Mouse (Mus musculus) forebrain, embryonic 12.5 days (tissue): ENCODE results near the gene Spdye4a. TPM values are rescaled to one million over a fixed set of nuclear protein-coding genes. Genes with fewer than 3 reads are reported as not detected.
"Not testable (repeated sequence)": the region's sequence is repeated elsewhere in the genome, so short reads cannot be mapped to it uniquely, and the experiment has no call there.

ENCODE experiments used
- ATAC-seq: fragments of 200-750 bp; cut with Nextera tagmentation; 2 replicates; pipeline ENCODE4 v1.8.0; 2017; ENCODE audit warnings: moderate TSS enrichment; ENCODE audit not compliant: low FRiP score
- H3K27ac ChIP-seq: fragments of 300-500 bp; sonication (generic); 2 replicates; pipeline ENCODE4 v1.5.1; 2016; ENCODE audit warnings: mild to moderate bottlenecking
- H3K27me3 ChIP-seq: fragments of 300-500 bp; sonication (generic); 2 replicates; pipeline ENCODE4 v1.6.1; 2016; ENCODE audit warnings: mild to moderate bottlenecking
- H3K36me3 ChIP-seq: fragments of 300-500 bp; sonication (generic); replicated peaks from 2 replicates; pipeline ENCODE4 v1.6.1; 2016; ENCODE audit warnings: mild to moderate bottlenecking
- H3K4me1 ChIP-seq: fragments of 300-500 bp; sonication (generic); 2 replicates; pipeline ENCODE4 v1.6.1; 2016
- H3K4me2 ChIP-seq: fragments of 300-500 bp; sonication (generic); 2 replicates; pipeline ENCODE4 v1.6.1; 2016; ENCODE audit warnings: mild to moderate bottlenecking, moderate library complexity
- H3K4me3 ChIP-seq: fragments of 300-500 bp; sonication (generic); replicated peaks from 2 replicates; pipeline ENCODE4 v1.5.1; 2016; ENCODE audit warnings: mild to moderate bottlenecking
- H3K9ac ChIP-seq: fragments of 300-500 bp; sonication (generic); 2 replicates; pipeline ENCODE4 v1.6.1; 2016; ENCODE audit warnings: mild to moderate bottlenecking
- H3K9me3 ChIP-seq: fragments of 300-500 bp; sonication (generic); 2 replicates; pipeline ENCODE4 v1.6.1; 2016
- WGBS: fragments of 180-500 bp; shearing (Covaris S2); methylation state at CpG from one replicate; pipeline ENCODE4 v1.1.7; 2016; 5-methylcytosine and 5-hydroxymethylcytosine counted together
- polyA plus RNA-seq: library from polyadenylated mRNA; unstranded; fragments of >200 nt; fragmentation: Nextera tagmentation; extraction: Ambion mirVana; gene quantifications from 2 replicates; pipeline ENCODE4 v1.2.1, GENCODE M21; 2016

Spdye4a gene
- polyA plus RNA-seq, 1 experiment from 2014 or later, result not detected

DNA sequence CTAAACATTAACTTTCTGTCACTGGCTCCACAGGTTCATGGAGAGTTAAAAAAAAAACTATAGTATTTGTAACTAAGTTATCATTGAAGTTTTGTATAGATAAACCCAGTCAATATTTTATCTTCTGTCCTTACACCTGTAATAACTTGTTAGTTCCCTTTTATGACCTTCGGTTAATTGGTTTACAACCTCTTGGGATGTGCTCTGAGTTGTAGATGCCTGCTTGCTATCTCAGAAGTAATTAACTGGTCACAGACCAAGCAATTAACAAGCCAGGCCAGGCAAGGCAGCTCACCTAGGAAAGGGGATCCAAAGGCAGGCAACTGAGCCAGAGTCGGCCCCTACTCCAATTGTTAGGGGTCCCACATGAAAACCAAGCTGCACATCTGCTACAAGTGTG is 12.9 kb downstream of the Spdye4a start:
- WGBS, result 86% methylated on average over 2 of the region's 2 CpGs
- H3K36me3 ChIP-seq, result no peaks in the 10 kb centered on the region
- H3K9me3 ChIP-seq, result peaks cover 2% of the 10 kb centered on the region
- no peaks in the 10 kb centered on the region for H3K27me3 ChIP-seq
- H3K4me2 ChIP-seq, result no peak overlapping the region
- H3K4me3 ChIP-seq, result no peak overlapping the region
- no peak overlapping the region for H3K9ac ChIP-seq
- H3K27ac ChIP-seq, result no peak overlapping the region
- no peaks in the 10 kb centered on the region for H3K4me1 ChIP-seq
- no peak for ATAC-seq

DNA sequence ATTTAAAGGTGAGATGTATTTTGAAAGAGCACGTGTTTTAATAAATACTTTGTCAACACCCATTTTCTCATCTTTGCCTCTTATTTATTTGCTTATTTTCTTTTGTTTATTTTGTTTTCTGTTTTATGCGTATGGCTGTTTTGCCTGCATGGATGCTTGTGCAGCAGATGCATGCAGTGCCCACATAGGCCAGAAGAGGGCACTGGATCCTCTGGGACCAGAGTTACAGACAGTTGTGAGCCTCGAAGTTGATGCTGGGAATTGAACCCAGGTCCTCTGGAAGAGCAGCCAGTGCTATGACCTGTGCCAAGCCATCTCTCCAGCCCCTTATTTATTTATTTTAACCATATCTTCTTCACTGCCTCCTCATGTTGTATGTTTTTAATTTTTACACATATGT is 21.7 kb downstream of the Spdye4a start:
- Histone ChIP-seq H3K4me1 (no peaks in the 10 kb centered on the region), H3K27me3 (no peaks in the 10 kb centered on the region), H3K27ac (no peak overlapping the region), H3K4me3 (no peak overlapping the region), H3K9me3 (peaks cover 6% of the 10 kb centered on the region), H3K9ac (no peak overlapping the region), H3K36me3 (no peaks in the 10 kb centered on the region), H3K4me2 (no peak overlapping the region)
- 75% methylated on average over 3 of the region's 3 CpGs for WGBS
- ATAC-seq, result no peak

DNA sequence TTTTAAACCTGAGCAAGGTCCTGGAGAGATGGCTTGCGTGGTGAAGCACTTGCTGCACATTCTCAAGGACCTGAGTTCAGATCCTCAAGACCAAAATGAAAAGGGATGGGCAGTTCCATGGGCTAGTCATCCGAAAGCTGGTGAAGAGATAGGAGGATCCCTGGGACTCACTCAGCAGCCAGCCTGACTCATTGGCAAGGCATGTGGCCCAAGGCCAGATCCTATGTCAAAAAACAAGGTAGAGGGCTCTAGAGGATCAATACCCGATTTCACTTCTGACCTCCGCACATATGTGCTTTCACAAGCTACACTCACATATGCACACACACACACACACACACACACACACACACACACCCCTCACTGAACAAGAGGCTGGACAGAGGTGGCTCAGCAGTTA is 30.2 kb downstream of the Spdye4a start:
- WGBS, result 87% methylated on average over 4 of the region's 4 CpGs
- no peak overlapping the region for H3K27ac ChIP-seq
- H3K4me2 ChIP-seq, result no peak overlapping the region
- H3K9ac ChIP-seq, result no peak overlapping the region
- no peaks in the 10 kb centered on the region for H3K9me3 ChIP-seq
- no peaks in the 10 kb centered on the region for H3K36me3 ChIP-seq
- no peak for ATAC-seq
- no peak overlapping the region for H3K4me3 ChIP-seq
- no peaks in the 10 kb centered on the region for H3K27me3 ChIP-seq
- H3K4me1 ChIP-seq, result no peaks in the 10 kb centered on the region

DNA sequence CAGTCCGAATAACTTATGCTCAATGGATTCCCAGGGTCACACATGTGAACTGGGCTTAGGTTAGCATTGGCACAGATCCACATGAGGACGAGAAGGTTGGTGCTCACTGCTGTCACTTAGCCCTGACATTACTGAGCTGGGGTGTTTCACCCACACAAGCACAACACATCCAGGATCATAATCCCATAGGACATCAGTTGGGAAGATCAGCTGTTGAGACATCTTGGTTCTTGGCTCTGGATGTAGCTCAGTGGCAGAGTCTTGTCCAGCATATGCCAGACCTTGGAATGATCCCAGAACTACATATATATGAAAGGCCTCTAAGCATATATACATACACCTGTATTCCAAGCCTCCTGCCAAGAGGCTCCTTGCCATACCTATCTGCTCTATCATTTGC is 31.5 kb downstream of the Spdye4a start:
- Histone ChIP-seq H3K4me1 (no peaks in the 10 kb centered on the region), H3K4me2 (no peak overlapping the region), H3K36me3 (no peaks in the 10 kb centered on the region), H3K9ac (no peak overlapping the region), H3K4me3 (no peak overlapping the region), H3K27ac (no peak overlapping the region), H3K9me3 (no peaks in the 10 kb centered on the region), H3K27me3 (no peaks in the 10 kb centered on the region)
- ATAC-seq, result no peak
- WGBS, result 82% methylated on average over 2 of the region's 2 CpGs

DNA sequence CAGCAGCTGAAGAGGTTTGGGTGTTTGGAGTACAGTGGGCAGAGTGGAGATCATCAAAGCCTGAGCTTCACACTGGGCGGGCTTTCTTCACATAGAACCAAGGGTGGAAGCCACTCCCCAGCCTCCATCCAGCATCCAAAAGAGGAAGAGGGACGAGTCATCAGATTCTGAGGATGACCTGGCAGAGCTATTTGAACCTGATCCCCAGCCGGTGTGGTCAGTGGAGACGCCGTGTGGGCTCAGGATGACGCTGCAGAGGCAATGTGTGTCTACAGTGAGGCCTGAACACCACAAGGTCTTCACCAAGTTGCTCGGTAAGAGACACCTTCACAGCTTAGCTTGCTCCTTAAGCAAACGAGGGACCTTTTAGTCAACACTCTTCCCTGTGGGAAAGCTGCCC is 31.9 kb downstream of the Spdye4a start:
- not testable (repeated sequence) for H3K4me1 ChIP-seq, H3K4me3 ChIP-seq, ATAC-seq, H3K4me2 ChIP-seq, H3K27ac ChIP-seq, H3K36me3 ChIP-seq, H3K27me3 ChIP-seq, H3K9me3 ChIP-seq, H3K9ac ChIP-seq
- 84% methylated on average over 7 of the region's 8 CpGs for WGBS

DNA sequence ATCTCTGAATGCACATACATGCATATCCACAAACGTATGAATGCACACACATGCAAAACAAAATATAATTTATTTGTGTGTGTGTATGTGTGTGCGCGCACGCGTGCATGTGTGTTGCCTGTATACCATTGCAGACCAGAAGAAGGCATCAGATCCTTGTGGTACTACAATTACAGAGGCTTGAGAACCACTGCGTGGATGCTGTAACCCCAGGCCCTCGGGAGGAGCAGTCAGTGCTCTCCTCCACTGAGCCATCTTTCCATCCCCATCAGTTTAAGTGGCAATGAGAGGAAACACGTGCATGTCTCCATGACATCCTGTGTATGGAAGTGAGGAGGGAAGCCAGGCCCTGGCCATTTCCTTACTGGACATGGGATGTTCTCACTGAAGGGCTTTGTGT is 33.9 kb downstream of the Spdye4a start:
- H3K27ac ChIP-seq, result no peak overlapping the region
- no peaks in the 10 kb centered on the region for H3K4me1 ChIP-seq
- H3K9ac ChIP-seq, result no peak overlapping the region
- WGBS, result 92% methylated on average over 8 of the region's 8 CpGs
- no peak overlapping the region for H3K4me3 ChIP-seq
- H3K36me3 ChIP-seq, result no peaks in the 10 kb centered on the region
- H3K4me2 ChIP-seq, result no peak overlapping the region
- H3K27me3 ChIP-seq, result no peaks in the 10 kb centered on the region
- ATAC-seq, result no peak
- no peaks in the 10 kb centered on the region for H3K9me3 ChIP-seq

DNA sequence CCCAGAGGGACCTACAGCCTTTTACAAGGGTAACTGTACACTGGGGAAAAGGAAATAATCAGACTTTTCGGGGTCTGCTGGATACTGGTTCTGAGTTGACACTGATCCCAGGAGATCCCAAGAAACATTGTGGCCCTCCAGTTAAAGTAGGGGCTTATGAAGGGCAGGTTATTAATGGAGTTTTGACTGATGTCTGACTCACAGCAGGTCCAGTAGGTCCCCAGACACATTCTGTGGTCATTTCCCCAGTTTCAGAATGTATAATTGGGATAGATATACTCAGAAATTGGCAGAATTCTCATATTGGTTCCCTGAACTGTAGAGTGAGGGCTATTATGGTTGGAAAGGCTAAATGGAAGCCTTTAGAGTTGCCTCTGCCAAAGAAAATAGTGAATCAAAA is 38.7 kb downstream of the Spdye4a start:
- not testable (repeated sequence) for H3K9me3 ChIP-seq, H3K27me3 ChIP-seq, H3K36me3 ChIP-seq, H3K4me2 ChIP-seq, H3K27ac ChIP-seq, H3K4me1 ChIP-seq, H3K9ac ChIP-seq, H3K4me3 ChIP-seq, ATAC-seq
- 82% methylated on average over 1 of the region's 1 CpGs for WGBS

DNA sequence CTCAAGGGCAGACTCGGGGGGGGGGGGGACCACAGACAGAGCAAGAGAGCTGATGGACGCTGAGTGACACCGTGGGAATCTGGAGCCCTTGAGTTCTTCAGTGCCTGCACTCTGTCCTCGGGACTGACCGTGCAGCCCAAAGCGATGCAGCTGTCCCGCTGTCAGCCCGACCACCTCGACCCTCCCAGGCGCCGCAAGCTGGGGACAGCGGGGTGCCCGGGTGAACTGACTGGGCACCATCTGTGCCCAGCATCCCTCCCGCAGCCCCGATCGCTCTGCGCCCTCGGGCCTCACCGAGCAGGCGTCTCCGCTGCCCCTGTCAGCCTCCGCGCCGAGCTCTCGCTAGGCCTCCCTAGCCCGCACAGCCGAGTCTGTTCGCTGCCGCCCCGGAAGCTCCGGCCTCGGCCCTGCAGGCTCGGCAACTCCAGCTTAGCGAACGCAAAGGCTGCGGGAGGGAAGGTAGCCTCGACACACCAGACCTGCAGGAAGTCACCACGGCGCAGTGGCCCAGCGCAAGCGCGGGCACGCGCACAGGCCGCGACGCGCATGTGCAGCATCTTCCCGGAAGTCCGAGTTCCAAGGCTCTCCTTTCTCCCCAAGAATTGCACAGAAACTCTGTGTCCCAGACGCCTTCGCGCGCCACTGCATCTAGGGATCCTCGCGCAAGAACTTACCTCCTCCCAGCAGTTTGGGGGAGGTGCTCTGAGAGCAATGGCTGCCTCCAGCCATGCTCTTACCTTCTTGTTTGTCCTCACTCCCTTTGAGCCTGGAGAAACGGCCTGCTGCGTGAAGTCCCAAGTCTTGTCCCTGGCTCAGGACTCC is 46.2 kb downstream of the Spdye4a start, which contains the start of the genes Rbak and Spdye4b:
Rbak (minus strand) TSS at position 521 of the 822 bp plus-strand sequence.
Spdye4b (plus strand) TSS at position 763 of the 822 bp plus-strand sequence.
- under 1% methylated on average over 58 of the region's 58 CpGs for WGBS
- Histone ChIP-seq H3K4me3 (peak within 1 kb of the TSS; percentile 63), H3K9me3 (peaks cover 6% of the 10 kb centered on the region; the same call in 1 of the 2 replicates), H3K27me3 (peaks cover 9% of the 10 kb centered on the region; the same call in 1 of the 2 replicates), H3K9ac (peak within 1 kb of the TSS; percentile 83), H3K36me3 (peaks cover 30% of the 10 kb centered on the region), H3K4me1 (peaks cover 14% of the 10 kb centered on the region), H3K4me2 (peak within 1 kb of the TSS; percentile 83), H3K27ac (peak within 1 kb of the TSS; percentile 87)
- peak; percentile 97 for ATAC-seq

DNA sequence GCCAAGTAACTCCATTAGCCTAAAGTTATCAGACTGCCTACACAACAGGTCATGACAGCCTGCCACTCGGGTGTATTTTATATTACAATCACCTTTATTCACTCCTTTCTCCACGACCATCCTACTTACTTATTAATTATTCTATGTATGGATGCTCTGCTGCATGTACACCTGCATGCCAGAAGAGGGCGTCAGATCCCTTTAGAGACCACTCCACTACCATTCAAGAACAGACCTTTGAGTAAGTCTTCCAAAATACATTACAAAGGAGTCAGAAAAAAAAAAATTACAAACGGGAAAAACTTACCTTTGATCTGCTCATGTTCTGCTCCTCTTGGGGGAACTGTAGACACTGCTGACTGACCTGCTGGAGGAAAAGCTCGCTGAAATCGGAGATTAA is 47.5 kb downstream of the Spdye4a start:
- H3K27me3 ChIP-seq, result no peaks in the 10 kb centered on the region
- H3K9me3 ChIP-seq, result peaks cover 6% of the 10 kb centered on the region; the same call in 1 of the 2 replicates
- H3K36me3 ChIP-seq, result peaks cover 43% of the 10 kb centered on the region
- ATAC-seq, result no peak
- peak overlapping the region; percentile 83; the same call in 1 of the 2 replicates for H3K9ac ChIP-seq
- H3K4me1 ChIP-seq, result peaks cover 14% of the 10 kb centered on the region
- H3K27ac ChIP-seq, result no peak overlapping the region
- peak overlapping the region; percentile 83 for H3K4me2 ChIP-seq
- 41% methylated on average over 6 of the region's 6 CpGs for WGBS
- no peak overlapping the region for H3K4me3 ChIP-seq

DNA sequence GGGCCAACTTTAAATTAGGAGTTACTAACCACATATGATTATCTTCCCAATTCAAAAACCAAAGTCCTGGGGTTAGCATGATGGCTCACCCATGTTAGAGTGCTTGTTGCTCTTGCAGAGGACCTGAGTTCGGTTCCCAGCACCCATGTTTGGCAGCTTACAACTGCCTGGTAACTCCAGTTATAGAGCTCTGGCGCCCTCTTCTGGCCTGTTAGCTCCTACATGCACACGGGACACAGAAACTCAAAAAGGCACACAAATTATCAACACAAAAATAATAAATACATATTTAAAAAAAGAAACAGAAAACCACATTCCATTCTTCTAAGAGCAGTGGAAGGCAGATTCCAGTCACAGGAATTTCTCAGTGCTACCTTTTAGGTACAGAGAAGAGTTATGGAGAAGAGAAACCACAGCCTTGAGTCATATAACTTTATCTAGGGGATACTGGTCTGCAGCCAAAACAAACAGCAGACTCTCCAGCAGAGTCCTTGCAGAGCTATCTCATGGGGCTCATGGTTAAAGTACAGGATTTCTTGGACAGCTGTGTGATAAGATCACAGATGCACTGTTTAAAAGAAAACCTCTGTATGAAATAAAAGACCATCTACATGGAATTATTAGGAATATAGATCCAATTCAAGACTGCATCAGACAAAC is 49.0 kb downstream of the Spdye4a start:
- H3K4me1 ChIP-seq, result peaks cover 14% of the 10 kb centered on the region
- H3K27me3 ChIP-seq, result no peaks in the 10 kb centered on the region
- no peak for ATAC-seq
- H3K27ac ChIP-seq, result no peak overlapping the region
- WGBS, result 91% methylated on average over 3 of the region's 3 CpGs
- no peak overlapping the region for H3K9ac ChIP-seq
- H3K4me3 ChIP-seq, result no peak overlapping the region
- H3K9me3 ChIP-seq, result peaks cover 6% of the 10 kb centered on the region; the same call in 1 of the 2 replicates
- H3K36me3 ChIP-seq, result peaks cover 58% of the 10 kb centered on the region
- no peak overlapping the region for H3K4me2 ChIP-seq

DNA sequence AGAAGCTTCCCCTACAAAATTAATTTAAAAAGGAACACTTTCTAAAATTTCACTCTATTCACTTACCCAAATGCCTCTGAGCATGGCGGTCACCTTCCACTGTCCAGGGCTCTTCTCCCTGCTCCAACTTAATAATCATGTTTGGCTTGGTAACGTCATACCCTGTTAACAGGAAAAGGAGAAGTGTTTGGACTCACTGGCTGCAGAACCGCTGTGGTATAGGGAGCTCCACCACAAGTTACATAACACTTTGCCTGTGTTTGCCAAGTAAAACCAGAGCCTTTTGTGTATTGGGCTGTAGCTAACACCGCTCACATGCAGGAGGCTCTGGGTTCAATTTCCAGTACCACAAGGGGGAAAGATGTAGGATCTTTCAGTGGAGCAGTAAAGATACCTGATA is 50.7 kb downstream of the Spdye4a start:
- Histone ChIP-seq H3K4me1 (peaks cover 14% of the 10 kb centered on the region), H3K9me3 (peaks cover 6% of the 10 kb centered on the region; the same call in 1 of the 2 replicates), H3K27me3 (no peaks in the 10 kb centered on the region), H3K27ac (no peak overlapping the region), H3K4me2 (no peak overlapping the region), H3K4me3 (no peak overlapping the region), H3K36me3 (peaks cover 75% of the 10 kb centered on the region), H3K9ac (no peak overlapping the region)
- 96% methylated on average over 4 of the region's 4 CpGs for WGBS
- ATAC-seq, result no peak
